Mouse (Mus musculus) heart, postnatal 14 days (tissue): ENCODE results near the gene Lima1. TPM values are rescaled to one million over a fixed set of nuclear protein-coding genes. Genes with fewer than 3 reads are reported as not detected.
"Not testable (repeated sequence)": the region's sequence is repeated elsewhere in the genome, so short reads cannot be mapped to it uniquely, and the experiment has no call there.

Experiments
- DNase-seq, 2 experiments: peaks; one replicate each; pipeline ENCODE4 v3.0.0; 2021 to 2022
- intact Hi-C: fragments of 180-260 bp; cut with DNase I; formaldehyde crosslinking; loops from one replicate; pipeline ENCODE4 v1.15.1; 2025
- total RNA-seq, 2 experiments: library from RNA; stranded (reverse); gene quantifications; 2 replicates each; pipeline ENCODE4 v1.2.3; 2021

The Lima1 gene
- total RNA-seq, 2 experiments from 2014 or later = 23.5 TPM

GRCm38 (mm10) chr15:99814554-99815260 lies 60.5 kb downstream of the Lima1 start:
- intact Hi-C loops = no loop called here
- DNase-seq = peak; percentile 29 to 43

DNA sequence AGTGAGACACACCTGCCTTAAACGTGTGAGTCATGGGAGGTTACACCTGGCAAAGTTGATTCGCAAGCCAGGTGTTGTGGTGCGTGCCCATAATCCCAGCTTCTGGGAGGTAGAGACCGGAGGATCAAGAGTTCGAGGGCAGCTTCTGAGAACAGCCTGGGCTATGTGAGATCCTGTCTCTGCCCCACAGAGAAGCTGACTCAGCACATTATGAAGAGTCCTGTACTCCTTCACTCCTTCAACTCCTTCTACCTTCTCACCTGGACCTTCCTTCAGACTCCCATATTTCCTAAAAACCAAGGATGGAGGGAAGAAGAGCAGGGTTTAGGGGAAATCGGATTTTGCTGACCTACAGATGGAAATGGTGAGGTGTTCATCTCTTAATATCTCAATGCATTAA lies 61.6 kb downstream of the Lima1 start:
- intact Hi-C loops = no loop called here
- DNase-seq = no peak

- DNase-seq = no peak
- intact Hi-C loops = no loop called here
Measured at GRCm38 (mm10) chr15:99812097-99812496, 63.2 kb downstream of the Lima1 start.

GRCm38 (mm10) chr15:99807776-99808735 lies 67.2 kb downstream of the Lima1 start:
- peak; percentile 33 to 57 for DNase-seq
- intact Hi-C loops = no loop called here

GRCm38 (mm10) chr15:99806171-99806570 lies 69.1 kb downstream of the Lima1 start:
- intact Hi-C loops = no loop called here
- no peak for DNase-seq

DNA sequence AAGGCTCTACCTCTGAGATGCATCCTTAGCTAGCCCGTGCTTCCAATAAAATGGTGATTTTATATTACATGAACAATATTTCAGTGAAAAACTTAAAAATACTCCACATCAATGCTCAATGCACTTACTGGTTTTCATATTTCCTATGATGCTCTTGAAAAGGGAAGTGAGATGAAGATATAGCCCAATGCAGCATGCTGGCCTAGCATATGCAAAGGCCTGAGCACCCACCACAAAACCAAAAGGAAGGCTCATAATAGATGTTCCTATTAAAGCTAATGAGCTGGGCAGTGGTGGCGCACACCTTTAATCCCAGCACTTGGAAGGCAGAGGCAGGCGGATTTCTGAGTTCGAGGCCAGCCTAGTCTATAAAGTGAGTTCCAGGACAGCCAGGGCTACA lies 69.6 kb downstream of the Lima1 start:
- DNase-seq = no peak
- intact Hi-C loops = no loop called here

- intact Hi-C loops = no loop called here
- DNase-seq = peak; percentile 46 to 57
Measured at GRCm38 (mm10) chr15:99803186-99803644, 72.0 kb downstream of the Lima1 start.

GRCm38 (mm10) chr15:99801885-99802572 lies 73.2 kb downstream of the Lima1 start:
- peak; percentile 18 to 42 for DNase-seq
- intact Hi-C loops = no loop called here

GRCm38 (mm10) chr15:99799706-99800105 lies 75.5 kb downstream of the Lima1 start:
- intact Hi-C loops = loop anchor here (5.0 kb wide), 1 partner anchor 103 kb away; no protein-coding TSS in a partner anchor

DNA sequence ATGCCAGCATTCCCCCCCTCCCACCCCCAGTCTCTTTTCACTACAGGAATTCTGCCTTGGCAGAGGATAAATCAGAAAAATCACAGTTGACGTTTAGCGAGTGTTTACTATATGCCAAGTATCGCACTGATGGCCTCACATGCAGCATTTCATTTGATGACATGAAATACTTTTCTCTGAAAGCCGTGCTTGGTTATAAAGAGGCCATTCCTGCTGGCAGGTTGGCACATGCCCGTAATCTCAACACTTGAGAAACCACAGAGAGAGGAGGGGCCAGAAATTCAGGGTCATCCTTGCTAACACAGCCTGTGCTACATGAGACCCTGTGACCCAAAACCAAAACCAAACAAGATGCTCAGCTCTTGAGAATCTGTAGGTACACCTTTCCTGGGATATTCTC lies 77.4 kb downstream of the Lima1 start:
- DNase-seq = no peak
- intact Hi-C loops = loop anchor here (5.0 kb wide), 1 partner anchor 104 kb away; no protein-coding TSS in a partner anchor

More at GRCm38 (mm10) chr15:99799706-99800105, 75.5 kb downstream of the Lima1 start:
- DNase-seq = no peak

GRCm38 (mm10) chr15:99796735-99797134 lies 78.5 kb downstream of the Lima1 start:
- intact Hi-C loops = loop anchor here (5.0 kb wide), 1 partner anchor 106 kb away; no protein-coding TSS in a partner anchor
- DNase-seq = no peak

- intact Hi-C loops = loop anchor here (5.0 kb wide), 1 partner anchor 106 kb away; no protein-coding TSS in a partner anchor
- peak in 1 of 2 experiments; percentile 29 for DNase-seq
Measured at GRCm38 (mm10) chr15:99796066-99796465, 79.2 kb downstream of the Lima1 start.

DNA sequence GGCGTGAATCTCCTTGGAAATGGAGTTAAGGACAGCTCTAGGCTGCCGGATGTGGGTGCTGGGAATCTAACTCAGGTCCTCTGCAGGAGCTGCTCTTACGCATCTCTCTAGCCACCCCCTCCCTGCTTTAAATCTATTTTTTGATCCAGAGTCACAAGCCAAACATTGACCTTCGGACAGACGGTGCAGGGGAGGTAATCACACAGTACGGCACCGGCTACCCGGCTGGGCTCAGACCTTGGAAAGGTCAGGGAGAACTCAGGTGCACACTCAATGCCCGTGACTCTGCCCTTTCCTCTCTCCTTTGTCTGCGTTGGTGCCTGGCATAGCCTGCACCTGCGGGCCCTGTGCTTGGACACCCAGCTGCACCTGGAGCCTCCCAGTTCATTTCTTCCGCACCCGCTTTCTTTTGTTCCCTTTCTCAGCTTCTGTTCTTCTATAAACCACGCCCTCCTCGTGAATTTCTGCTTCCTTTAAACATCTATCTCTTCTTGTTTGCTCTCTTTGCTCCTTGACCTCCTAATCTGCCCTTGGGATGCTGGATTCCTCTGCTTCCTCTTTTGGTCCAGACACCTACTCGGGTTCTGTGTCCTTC lies 82.9 kb downstream of the Lima1 start:
- DNase-seq = no peak
- intact Hi-C loops = no loop called here

GRCm38 (mm10) chr15:99791003-99791402 lies 84.3 kb downstream of the Lima1 start:
- intact Hi-C loops = no loop called here
- DNase-seq = no peak

DNA sequence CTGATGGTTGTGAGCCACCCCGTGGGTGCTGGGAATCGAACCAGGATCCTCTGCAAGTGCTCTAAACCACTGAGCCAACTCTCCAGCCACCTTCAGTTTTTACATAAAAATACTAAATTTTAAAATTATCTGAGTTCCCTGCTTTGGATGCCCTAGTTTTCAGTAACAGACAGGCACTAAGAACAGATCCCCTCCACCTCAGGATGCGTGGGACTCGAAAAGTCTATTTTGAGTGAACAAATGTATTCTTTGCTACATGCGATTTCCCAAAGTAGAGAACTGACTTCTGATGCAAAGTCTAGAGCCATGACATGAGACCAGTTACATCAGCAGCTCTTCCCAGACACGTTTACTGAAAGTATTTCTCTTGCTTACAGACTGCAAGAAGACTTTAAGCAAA lies 84.8 kb downstream of the Lima1 start:
- no peak for DNase-seq
- intact Hi-C loops = no loop called here

GRCm38 (mm10) chr15:99787625-99788120 lies 87.6 kb downstream of the Lima1 start:
- peak; percentile 23 to 28 for DNase-seq
- intact Hi-C loops = no loop called here

- intact Hi-C loops = loop anchor here (2.0 to 10.0 kb wide), 4 partner anchors 64 to 284 kb away; no protein-coding TSS in a partner anchor
- no peak for DNase-seq
Measured at GRCm38 (mm10) chr15:99778677-99779335, 96.5 kb downstream of the Lima1 start.

DNA sequence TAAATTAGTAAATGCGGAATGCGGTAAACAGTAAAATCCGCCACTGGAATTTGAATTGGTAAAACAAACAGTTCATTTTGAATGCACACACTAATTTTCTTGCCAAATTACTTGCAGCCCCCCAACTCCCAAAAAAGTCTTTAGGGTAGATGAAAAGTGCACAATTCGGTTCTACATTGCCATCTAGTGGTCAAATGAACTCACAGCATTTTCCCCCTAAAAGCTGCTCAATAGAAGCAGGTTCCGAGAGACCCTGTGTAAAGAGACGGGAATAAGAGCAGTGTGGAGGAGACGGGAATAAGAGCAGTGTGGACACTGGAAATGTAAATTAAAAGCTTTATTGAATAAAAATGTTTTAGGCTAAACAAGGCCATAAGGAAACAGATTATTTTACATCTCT lies 97.1 kb downstream of the Lima1 start:
- peak in 1 of 2 experiments; percentile 42 for DNase-seq
- intact Hi-C loops = loop anchor here (2.0 to 10.0 kb wide), 4 partner anchors 63 to 283 kb away; no protein-coding TSS in a partner anchor

GRCm38 (mm10) chr15:99772925-99773324 lies 102.3 kb downstream of the Lima1 start:
- intact Hi-C loops = loop anchor here (2.0 to 10.0 kb wide), 2 partner anchors 48 to 278 kb away; partner anchors contain the start of gene Cox14
- DNase-seq = no peak

- DNase-seq = not testable (repeated sequence)
- intact Hi-C loops = loop anchor here (2.0 to 10.0 kb wide), 2 partner anchors 48 to 278 kb away; partner anchors contain the start of gene Cox14
Measured at GRCm38 (mm10) chr15:99772881-99772924, 102.6 kb downstream of the Lima1 start, which contains the start of gene Cers5. Gene Cers5 (minus strand): TSS chr15:99772885.
